Mouse (Mus musculus) ES-Bruce4 (cell line): ENCODE measurements around the gene Scrn1.

Experiments used
- CTCF ChIP-seq: IDR thresholded peaks from one replicate; pipeline ENCODE4 v1.8.1; 2011; ENCODE audit warnings: low read depth, low read length
- EP300 ChIP-seq: IDR thresholded peaks from 2 replicates; pipeline ENCODE4 v1.6.1; 2011; ENCODE audit warnings: low read depth, low read length; ENCODE audit not compliant: insufficient read depth

DNA sequence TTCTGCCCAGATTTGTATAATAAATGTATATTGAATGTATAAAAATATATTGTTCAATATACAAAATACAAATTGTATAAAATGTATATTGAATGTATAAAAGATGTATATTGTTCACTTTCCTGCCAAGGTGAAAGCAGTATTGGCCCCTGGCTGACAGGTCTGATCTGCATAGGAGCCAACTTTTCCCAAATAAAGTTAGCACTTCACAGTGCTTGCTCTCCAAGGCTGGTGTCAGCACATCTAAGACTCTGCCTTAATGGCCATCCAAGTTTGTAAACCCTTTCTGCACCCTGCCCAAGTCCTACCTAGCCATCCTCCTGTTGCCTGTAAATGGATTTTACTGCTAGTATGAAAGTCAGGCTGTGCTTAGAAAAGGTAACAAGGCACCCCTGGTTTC is 72.2 kb downstream of the Scrn1 start:
- TF ChIP-seq EP300 (no peak), CTCF (no peak)
